Mouse (Mus musculus): ENCODE data around the gene Cd27. TPM values are rescaled to one million over a fixed set of nuclear protein-coding genes. Genes with fewer than 3 reads are reported as not detected.
A peak's percentile ranks its signal among the peaks of the same experiment; 100 is the strongest.

Gene Cd27
- polyA plus RNA-seq, 1 experiment from 2014 or later, result 0.33 TPM

- ChIA-PET CTCF (no interaction called here), POLR2A (no interaction called here)
- TF ChIP-seq CTCF (IDR thresholded peaks at IDR 0.05), result no peak
- in situ Hi-C loops (cut with MboI; ENCODE audit: low pct_unique_long_range_greater_than_20kb), result no loop called here
- ATAC-seq (no peak), DNase-seq (ENCODE audit: low read depth, low spot score) (no peak)
- no peaks in the 10 kb centered on the region for H3K27me3 ChIP-seq
Observed at GRCm38 (mm10) chr6:125252711-125253110, 15.9 kb upstream of the Cd27 start.

- ChIA-PET POLR2A (no interaction called here), CTCF (no interaction called here)
Observed at GRCm38 (mm10) chr6:125252285-125252684, 15.5 kb upstream of the Cd27 start.

GRCm38 (mm10) chr6:125244551-125244950 lies 7.7 kb upstream of the Cd27 start:
- TF ChIP-seq CTCF (IDR thresholded peaks at IDR 0.05), result no peak
- peaks cover 5% of the 10 kb centered on the region for H3K27me3 ChIP-seq
- ChIA-PET CTCF (interaction anchor here (1.1 to 1.6 kb wide), 4 partner anchors 10 to 32 kb away, joined by 3 to 5 read pairs (median 4); partner anchors contain the start of gene Tapbpl), POLR2A (no interaction called here)
- DNase-seq (ENCODE audit: low read depth, low spot score) (no peak), ATAC-seq (no peak)
- in situ Hi-C loops (cut with MboI; ENCODE audit: low pct_unique_long_range_greater_than_20kb), result no loop called here

More at GRCm38 (mm10) chr6:125252285-125252684, 15.5 kb upstream of the Cd27 start:
- ATAC-seq (no peak), DNase-seq (ENCODE audit: low read depth, low spot score) (no peak)
- no peak for TF ChIP-seq CTCF (IDR thresholded peaks at IDR 0.05)
- H3K27me3 ChIP-seq, result peaks cover 4% of the 10 kb centered on the region
- in situ Hi-C loops (cut with MboI; ENCODE audit: low pct_unique_long_range_greater_than_20kb), result no loop called here

DNA sequence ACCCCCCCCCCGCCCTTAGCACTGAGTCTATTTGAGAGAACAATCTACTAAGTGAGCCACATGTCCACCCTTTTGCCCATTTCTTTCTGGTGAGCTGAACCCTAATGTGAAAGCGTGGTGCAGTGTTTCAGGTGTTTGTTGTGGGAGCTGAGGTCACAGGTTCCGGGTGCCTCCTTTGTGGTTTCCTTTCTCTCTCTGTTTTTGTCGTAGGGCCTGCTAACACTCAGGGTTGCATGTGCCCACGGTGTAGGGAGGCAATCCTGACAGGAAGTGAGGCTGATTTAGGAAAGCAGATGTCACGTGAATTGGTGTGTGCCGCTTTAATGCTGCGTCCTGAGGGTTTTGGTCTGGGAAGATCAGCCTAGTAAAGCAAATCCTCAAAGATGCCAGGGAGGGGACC lies 4.8 kb upstream of the Cd27 start:
- ATAC-seq, result no peak
- ChIA-PET POLR2A (no interaction called here), CTCF (interaction anchor here (0.7 kb wide), 1 partner anchor 14 kb away, joined by 3 read pairs; no protein-coding TSS in a partner anchor)
- no peak for TF ChIP-seq CTCF (IDR thresholded peaks at IDR 0.05)
- H3K27me3 ChIP-seq, result no peaks in the 10 kb centered on the region
- in situ Hi-C loops (cut with MboI; ENCODE audit: low pct_unique_long_range_greater_than_20kb), result no loop called here
- DNase-seq (ENCODE audit: low read depth, low spot score), result no peak

- no peaks in the 10 kb centered on the region for H3K27me3 ChIP-seq
- CTCF ChIA-PET, result interaction anchor here (0.7 kb wide), 1 partner anchor 15 kb away, joined by 3 read pairs; no protein-coding TSS in a partner anchor
- no peak for TF ChIP-seq CTCF (IDR thresholded peaks at IDR 0.05)
- in situ Hi-C loops (cut with MboI; ENCODE audit: low pct_unique_long_range_greater_than_20kb), result no loop called here
- DNase-seq (ENCODE audit: low read depth, low spot score) (no peak), ATAC-seq (no peak)
- POLR2A ChIA-PET, result no interaction called here
Observed at GRCm38 (mm10) chr6:125240617-125241016, 3.8 kb upstream of the Cd27 start.

- ChIA-PET POLR2A (no interaction called here), CTCF (no interaction called here)
- TF ChIP-seq CTCF (IDR thresholded peaks at IDR 0.05), result no peak
- DNase-seq (ENCODE audit: low read depth, low spot score), result no peak
- ATAC-seq, result no peak
- H3K27me3 ChIP-seq, result no peaks in the 10 kb centered on the region
- in situ Hi-C loops (cut with MboI; ENCODE audit: low pct_unique_long_range_greater_than_20kb), result no loop called here
Observed at GRCm38 (mm10) chr6:125239547-125239946, 2.7 kb upstream of the Cd27 start.

- in situ Hi-C loops (cut with MboI; ENCODE audit: low pct_unique_long_range_greater_than_20kb), result no loop called here
- ChIA-PET POLR2A (interaction anchor here (0.6 kb wide), 1 partner anchor 21 kb away, joined by 3 read pairs; no protein-coding TSS in a partner anchor), CTCF (interaction anchor here (1.4 kb wide), 1 partner anchor 13 kb away, joined by 4 read pairs; no protein-coding TSS in a partner anchor)
- TF ChIP-seq CTCF (IDR thresholded peaks at IDR 0.05), result no peak
- DNase-seq (ENCODE audit: low read depth, low spot score), result no peak
- H3K27me3 ChIP-seq, result no peaks in the 10 kb centered on the region
- no peak for ATAC-seq
Observed at GRCm38 (mm10) chr6:125238396-125238795, 1.6 kb upstream of the Cd27 start.

GRCm38 (mm10) chr6:125237421-125237820 lies 611 bp upstream of the Cd27 start:
- ChIA-PET POLR2A (no interaction called here), CTCF (interaction anchor here (1.1 to 1.4 kb wide), 2 partner anchors 12 to 18 kb away, joined by 3 to 4 read pairs; no protein-coding TSS in a partner anchor)
- no peak for DNase-seq (ENCODE audit: low read depth, low spot score)
- no peak for TF ChIP-seq CTCF (IDR thresholded peaks at IDR 0.05)
- ATAC-seq, result no peak
- no peaks in the 10 kb centered on the region for H3K27me3 ChIP-seq
- in situ Hi-C loops (cut with MboI; ENCODE audit: low pct_unique_long_range_greater_than_20kb), result no loop called here

GRCm38 (mm10) chr6:125236341-125236740 lies 469 bp downstream of the Cd27 start:
- no peak for ATAC-seq
- TF ChIP-seq CTCF (IDR thresholded peaks at IDR 0.05), result no peak
- ChIA-PET POLR2A (interaction anchor here (0.5 kb wide), 1 partner anchor 171 kb away, joined by 4 read pairs; no protein-coding TSS in a partner anchor), CTCF (interaction anchor here (1.1 kb wide), 1 partner anchor 17 kb away, joined by 3 read pairs; no protein-coding TSS in a partner anchor)
- in situ Hi-C loops (cut with MboI; ENCODE audit: low pct_unique_long_range_greater_than_20kb), result no loop called here
- no peak for DNase-seq (ENCODE audit: low read depth, low spot score)
- H3K27me3 ChIP-seq, result no peaks in the 10 kb centered on the region

- no peaks in the 10 kb centered on the region for H3K27me3 ChIP-seq
- ChIA-PET POLR2A (interaction anchor here (0.8 to 1.5 kb wide), 2 partner anchors 11 to 25 kb away, joined by 3 to 4 read pairs; no protein-coding TSS in a partner anchor), CTCF (interaction anchor here (0.8 to 1.8 kb wide), 3 partner anchors 9 to 98 kb away, joined by 3 to 6 read pairs (median 3); no protein-coding TSS in a partner anchor)
- ATAC-seq (peak; percentile 11), DNase-seq (ENCODE audit: low read depth, low spot score) (no peak)
- TF ChIP-seq CTCF (IDR thresholded peaks at IDR 0.05), result no peak
- in situ Hi-C loops (cut with MboI; ENCODE audit: low pct_unique_long_range_greater_than_20kb), result no loop called here
Observed at GRCm38 (mm10) chr6:125234520-125234828, 2.3 kb downstream of the Cd27 start.

- POLR2A ChIA-PET, result interaction anchor here (0.8 to 1.5 kb wide), 2 partner anchors 11 to 26 kb away, joined by 3 to 4 read pairs; no protein-coding TSS in a partner anchor
- in situ Hi-C loops (cut with MboI; ENCODE audit: low pct_unique_long_range_greater_than_20kb), result no loop called here
- ATAC-seq (no peak), DNase-seq (ENCODE audit: low read depth, low spot score) (no peak)
- H3K27me3 ChIP-seq, result no peaks in the 10 kb centered on the region
- TF ChIP-seq CTCF (IDR thresholded peaks at IDR 0.05), result no peak
- CTCF ChIA-PET, result interaction anchor here (0.8 to 1.8 kb wide), 3 partner anchors 9 to 98 kb away, joined by 3 to 6 read pairs (median 3); no protein-coding TSS in a partner anchor
Observed at GRCm38 (mm10) chr6:125233816-125234519, 2.8 kb downstream of the Cd27 start.
